Mouse (Mus musculus) embryonic facial prominence, embryonic 11.5 days (tissue): ENCODE results near the gene Hpse2. TPM values are rescaled to one million over a fixed set of nuclear protein-coding genes. Genes with fewer than 3 reads are reported as not detected.

Source experiments
- ATAC-seq: fragments of 200-750 bp; cut with Nextera tagmentation; replicated peaks from 2 replicates; pipeline ENCODE4 v1.8.0; 2017; ENCODE audit warnings: low read depth; ENCODE audit not compliant: insufficient number of reproducible peaks, low FRiP score, low TSS enrichment
- DNase-seq: peaks from one replicate; pipeline ENCODE4 v3.0.0-alpha.2; 2015; ENCODE audit warnings: low spot score
- H3K27ac ChIP-seq: fragments of 300-500 bp; sonication (generic); replicated peaks from 2 replicates; pipeline ENCODE4 v1.5.1; 2014; ENCODE audit warnings: mild to moderate bottlenecking, low read depth, low read length, control low read depth
- H3K27me3 ChIP-seq: fragments of 300-500 bp; sonication (generic); 2 replicates; pipeline ENCODE4 v1.6.1; 2014; ENCODE audit warnings: mild to moderate bottlenecking, low read length, moderate library complexity, mixed read lengths; ENCODE audit not compliant: control insufficient read depth, insufficient read depth
- H3K36me3 ChIP-seq: fragments of 300-500 bp; sonication (generic); replicated peaks from 2 replicates; pipeline ENCODE4 v1.6.1; 2014; ENCODE audit warnings: low read depth, mild to moderate bottlenecking, low read length, moderate library complexity, mixed read lengths; ENCODE audit not compliant: control insufficient read depth, insufficient read depth
- H3K4me1 ChIP-seq: fragments of 300-500 bp; sonication (generic); 2 replicates; pipeline ENCODE4 v1.6.1; 2014; ENCODE audit warnings: low read length, mixed read lengths; ENCODE audit not compliant: control insufficient read depth, insufficient read depth
- H3K4me2 ChIP-seq: fragments of 300-500 bp; sonication (generic); 2 replicates; pipeline ENCODE4 v1.6.1; 2014; ENCODE audit warnings: low read depth, mild to moderate bottlenecking, control low read depth, low read length, moderate library complexity
- H3K4me3 ChIP-seq: fragments of 300-500 bp; sonication (generic); 2 replicates; pipeline ENCODE4 v1.5.1; 2014; ENCODE audit warnings: low read depth, low read length, control low read depth
- H3K9ac ChIP-seq: fragments of 300-500 bp; sonication (generic); replicated peaks from 2 replicates; pipeline ENCODE4 v1.6.1; 2014; ENCODE audit warnings: mild to moderate bottlenecking, control low read depth, low read length
- H3K9me3 ChIP-seq: fragments of 300-500 bp; sonication (generic); replicated peaks from 2 replicates; pipeline ENCODE4 v1.6.1; 2016; ENCODE audit warnings: mild to moderate bottlenecking, low read length, inconsistent platforms, mixed read lengths; ENCODE audit not compliant: control insufficient read depth
- WGBS: fragments of 180-500 bp; shearing (Covaris S2); extraction: QIAGEN DNeasy Blood & Tissue Kit; methylation state at CpG from one replicate; pipeline ENCODE4 v1.1.7; 2014; 5-methylcytosine and 5-hydroxymethylcytosine counted together
- polyA plus RNA-seq: library from polyadenylated mRNA; unstranded; fragments of >200 nt; fragmentation: Nextera tagmentation; extraction: Ambion mirVana; gene quantifications from 2 replicates; pipeline ENCODE4 v1.2.1, GENCODE M21; 2014

Gene Hpse2
- polyA plus RNA-seq, 1 experiment from 2014 or later = 6.6 TPM

DNA sequence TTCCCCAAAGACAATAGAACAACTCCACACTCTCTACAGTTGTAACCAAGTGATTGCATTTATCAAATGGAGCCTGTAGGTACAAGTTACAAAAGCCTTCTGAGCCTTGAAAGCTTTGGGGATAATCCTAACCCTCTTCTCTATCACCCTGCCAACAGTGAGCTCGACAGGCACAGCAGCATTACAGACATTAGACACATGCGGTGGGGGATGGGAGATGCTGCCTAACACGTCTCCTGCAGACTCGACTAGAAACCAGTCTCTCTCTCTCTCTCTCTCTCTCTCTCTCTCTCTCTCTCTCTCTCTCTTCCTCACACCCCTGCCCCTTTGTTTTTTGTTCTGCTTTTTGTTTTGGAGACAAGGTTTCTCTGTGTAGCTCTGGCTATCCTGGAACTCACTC is 343.6 kb downstream of the Hpse2 start:
- Histone ChIP-seq H3K4me1 (no peaks in the 10 kb centered on the region), H3K9me3 (no peaks in the 10 kb centered on the region), H3K36me3 (no peaks in the 10 kb centered on the region), H3K4me2 (no peak overlapping the region), H3K27ac (no peak overlapping the region), H3K27me3 (no peaks in the 10 kb centered on the region), H3K9ac (no peak overlapping the region), H3K4me3 (no peak overlapping the region)
- DNase-seq (peak; percentile 9), ATAC-seq (no peak)
- 37% methylated on average over 4 of the region's 4 CpGs for WGBS

DNA sequence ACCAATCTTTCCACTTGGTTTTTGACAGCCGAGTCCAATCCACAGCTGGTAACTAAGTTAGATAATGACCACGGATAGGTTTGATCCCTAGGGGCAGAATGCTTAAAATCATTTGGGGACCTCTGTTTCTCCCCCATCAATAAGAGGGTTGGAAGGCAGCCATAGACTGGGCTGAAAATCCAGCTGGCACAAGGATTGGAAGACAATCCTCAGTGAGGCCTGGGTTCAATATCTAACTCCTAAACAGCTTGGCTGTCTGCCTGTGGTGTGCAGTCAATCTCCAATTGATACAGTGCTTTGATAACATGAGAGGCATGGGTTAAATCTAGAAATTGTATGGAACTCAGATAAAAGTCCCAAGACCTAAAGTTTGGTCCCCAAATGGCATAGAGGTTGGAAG is 345.4 kb downstream of the Hpse2 start:
- 72% methylated on average over 2 of the region's 2 CpGs for WGBS
- Histone ChIP-seq H3K9ac (no peak overlapping the region), H3K4me1 (no peaks in the 10 kb centered on the region), H3K27ac (no peak overlapping the region), H3K4me3 (no peak overlapping the region), H3K27me3 (no peaks in the 10 kb centered on the region), H3K36me3 (no peaks in the 10 kb centered on the region), H3K4me2 (no peak overlapping the region), H3K9me3 (no peaks in the 10 kb centered on the region)
- no peak for ATAC-seq
- DNase-seq = no peak

DNA sequence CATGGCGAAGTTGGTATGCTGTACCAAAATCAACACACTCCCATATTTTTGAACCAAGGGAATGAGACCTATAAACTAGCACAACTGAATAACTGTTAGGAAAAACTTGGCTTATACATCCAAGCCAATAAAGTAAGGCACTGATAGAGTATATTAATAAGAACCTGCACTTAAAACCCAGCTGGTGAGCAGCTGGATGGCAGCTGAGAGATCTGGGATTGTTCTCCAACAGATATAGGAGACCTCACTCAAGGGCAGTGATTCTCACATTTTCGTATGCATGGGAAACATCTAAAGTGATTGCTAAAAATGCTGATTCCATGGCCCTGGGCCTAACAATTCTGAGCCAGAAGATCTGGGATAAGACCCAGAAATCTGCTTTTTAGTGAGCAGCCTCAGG is 345.9 kb downstream of the Hpse2 start:
- H3K36me3 ChIP-seq = no peaks in the 10 kb centered on the region
- DNase-seq (no peak), ATAC-seq (no peak)
- H3K4me1 ChIP-seq = no peaks in the 10 kb centered on the region
- H3K9me3 ChIP-seq = no peaks in the 10 kb centered on the region
- H3K4me3 ChIP-seq = no peak overlapping the region
- no peak overlapping the region for H3K9ac ChIP-seq
- no peak overlapping the region for H3K4me2 ChIP-seq
- no peak overlapping the region for H3K27ac ChIP-seq
- WGBS = 82% methylated on average over 2 of the region's 2 CpGs
- no peaks in the 10 kb centered on the region for H3K27me3 ChIP-seq

- Histone ChIP-seq H3K4me3 (no peak overlapping the region), H3K4me2 (no peak overlapping the region), H3K9ac (no peak overlapping the region), H3K9me3 (no peaks in the 10 kb centered on the region), H3K27me3 (no peaks in the 10 kb centered on the region), H3K4me1 (no peaks in the 10 kb centered on the region), H3K36me3 (no peaks in the 10 kb centered on the region), H3K27ac (no peak overlapping the region)
- WGBS = 83% methylated on average over 4 of the region's 4 CpGs
- DNase-seq (no peak), ATAC-seq (no peak)
These were observed 351.8 kb downstream of the Hpse2 start for GRCm38 (mm10) chr19:43036381-43036780.

- Histone ChIP-seq H3K9ac (no peak overlapping the region), H3K36me3 (no peaks in the 10 kb centered on the region), H3K4me3 (no peak overlapping the region), H3K9me3 (no peaks in the 10 kb centered on the region), H3K4me1 (no peaks in the 10 kb centered on the region), H3K4me2 (no peak overlapping the region), H3K27me3 (no peaks in the 10 kb centered on the region), H3K27ac (no peak overlapping the region)
- DNase-seq (peak; percentile 67), ATAC-seq (no peak)
- 28% methylated on average over 4 of the region's 4 CpGs for WGBS
These were observed 360.9 kb downstream of the Hpse2 start for GRCm38 (mm10) chr19:43027305-43027704.

GRCm38 (mm10) chr19:43022611-43023173 is 365.5 kb downstream of the Hpse2 start:
- H3K27ac ChIP-seq = no peak overlapping the region
- H3K9ac ChIP-seq = no peak overlapping the region
- no peak overlapping the region for H3K4me3 ChIP-seq
- H3K36me3 ChIP-seq = no peaks in the 10 kb centered on the region
- 81% methylated on average over 3 of the region's 3 CpGs for WGBS
- ATAC-seq (no peak), DNase-seq (peak; percentile 38)
- no peaks in the 10 kb centered on the region for H3K9me3 ChIP-seq
- no peak overlapping the region for H3K4me2 ChIP-seq
- no peaks in the 10 kb centered on the region for H3K4me1 ChIP-seq
- H3K27me3 ChIP-seq = no peaks in the 10 kb centered on the region

- H3K27ac ChIP-seq = no peak overlapping the region
These were observed 369.4 kb downstream of the Hpse2 start for GRCm38 (mm10) chr19:43018792-43019191.

GRCm38 (mm10) chr19:42996406-42996805 is 391.7 kb downstream of the Hpse2 start:
- ATAC-seq (no peak), DNase-seq (no peak)
- H3K4me3 ChIP-seq = no peak overlapping the region
- no peaks in the 10 kb centered on the region for H3K4me1 ChIP-seq
- no peak overlapping the region for H3K4me2 ChIP-seq
- H3K27me3 ChIP-seq = no peaks in the 10 kb centered on the region
- WGBS = 87% methylated on average over 4 of the region's 4 CpGs
- no peak overlapping the region for H3K9ac ChIP-seq
- H3K27ac ChIP-seq = no peak overlapping the region
- no peaks in the 10 kb centered on the region for H3K36me3 ChIP-seq
- no peaks in the 10 kb centered on the region for H3K9me3 ChIP-seq

More at GRCm38 (mm10) chr19:43018792-43019191, 369.4 kb downstream of the Hpse2 start:
- DNase-seq (no peak), ATAC-seq (no peak)
- Histone ChIP-seq H3K4me3 (no peak overlapping the region), H3K9me3 (no peaks in the 10 kb centered on the region), H3K4me1 (no peaks in the 10 kb centered on the region), H3K27me3 (no peaks in the 10 kb centered on the region), H3K4me2 (no peak overlapping the region), H3K9ac (no peak overlapping the region), H3K36me3 (no peaks in the 10 kb centered on the region)
- 85% methylated on average over 5 of the region's 5 CpGs for WGBS
